Mouse (Mus musculus) liver, embryonic 14.5 days (tissue): ENCODE measurements around the gene Espn.

Experiments used
- CTCF ChIP-seq: IDR thresholded peaks from 2 replicates; pipeline ENCODE4 v1.5.1; 2016; ENCODE audit warnings: antibody characterized with exemption, low read depth, control low read depth
- EP300 ChIP-seq: IDR thresholded peaks from 2 replicates; pipeline ENCODE4 v1.6.1; 2016; ENCODE audit warnings: antibody characterized with exemption, low read depth

DNA sequence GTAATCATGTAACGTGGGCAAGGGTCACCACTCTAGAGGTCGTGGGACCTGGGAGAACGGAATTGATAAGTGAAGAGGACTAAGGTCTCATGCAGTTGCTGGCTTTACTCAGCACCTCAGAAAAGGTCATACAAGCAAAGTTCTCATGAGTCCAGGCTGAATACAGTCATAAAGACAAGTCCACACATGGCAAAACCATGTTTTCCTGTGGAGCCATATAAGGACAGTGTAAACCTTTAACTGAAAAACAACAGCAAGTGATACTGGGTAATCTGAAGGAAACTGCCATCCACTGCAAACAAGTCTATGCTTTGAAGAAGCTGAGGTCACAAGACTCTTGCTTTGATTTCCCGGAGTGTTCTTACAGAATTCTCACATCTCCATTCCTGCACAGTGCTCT lies 37.5 kb upstream of the Espn start:
- TF ChIP-seq CTCF (no peak), EP300 (no peak)
